Mouse (Mus musculus): ENCODE data around the gene Zfp27. TPM values are rescaled to one million over a fixed set of nuclear protein-coding genes. Genes with fewer than 3 reads are reported as not detected.

Zfp27 gene
- polyA plus RNA-seq, 1 experiment, result 0.95 TPM

DNA sequence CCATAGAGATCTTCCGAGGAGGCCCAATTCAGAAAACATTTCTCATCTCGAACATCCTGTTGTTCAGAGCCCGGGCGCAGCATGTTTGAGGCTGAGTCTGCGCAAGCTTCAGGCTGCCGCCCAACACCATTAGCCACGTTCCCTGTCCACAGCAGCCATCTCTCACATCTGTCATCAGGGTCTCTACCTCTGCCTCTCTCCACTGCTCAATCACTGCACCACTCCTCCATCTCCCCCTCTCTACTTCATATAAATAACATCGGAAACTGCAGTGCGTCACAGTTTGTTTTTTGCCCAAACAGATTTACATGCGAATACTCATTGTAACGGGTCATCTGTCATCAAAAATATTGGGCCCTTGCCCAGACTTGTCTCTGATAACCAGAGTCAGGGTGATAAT lies 34.7 kb upstream of the Zfp27 start:
- no peaks in the 10 kb centered on the region for H3K36me3 ChIP-seq (ENCODE audit: control insufficient read depth, insufficient read depth, low read length)
- H3K27me3 ChIP-seq (ENCODE audit: control insufficient read depth, insufficient read depth, low read length), result no peaks in the 10 kb centered on the region
- TF ChIP-seq CTCF (IDR thresholded peaks at IDR 0.05; ENCODE audit: control insufficient read depth, insufficient read depth, insufficient replicate concordance, low read depth, low read length) (no peak), POLR2A (IDR thresholded peaks at IDR 0.05; ENCODE audit: control insufficient read depth, low read depth, low read length) (no peak)
- no peak overlapping the region for H3K4me3 ChIP-seq (ENCODE audit: control insufficient read depth, low read depth, low read length)
- H3K27ac ChIP-seq (ENCODE audit: control insufficient read depth, insufficient read depth, low read depth, low read length), result no peak overlapping the region
- no peaks in the 10 kb centered on the region for H3K4me1 ChIP-seq (ENCODE audit: control insufficient read depth, insufficient read depth, low read length)

DNA sequence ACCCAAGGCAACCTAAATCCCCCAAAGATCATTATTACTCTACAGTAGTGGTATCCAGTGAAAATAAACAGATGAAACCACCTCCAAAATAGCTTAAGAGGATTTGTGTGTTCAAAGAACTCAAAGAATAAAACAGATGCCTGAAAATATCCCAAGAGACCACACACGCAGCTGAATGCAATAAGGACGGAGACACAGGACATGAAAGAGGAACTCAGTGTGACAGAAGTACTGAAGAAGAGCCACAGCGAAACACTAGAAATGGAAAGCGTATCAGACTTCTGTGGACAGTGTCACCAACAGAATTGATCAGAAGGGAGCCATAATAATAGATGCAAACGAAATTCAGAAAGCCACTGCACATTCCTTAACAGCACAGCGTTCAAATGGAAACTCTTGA lies 32.5 kb upstream of the Zfp27 start:
- no peaks in the 10 kb centered on the region for H3K27me3 ChIP-seq (ENCODE audit: control insufficient read depth, insufficient read depth, low read length)
- no peak overlapping the region for H3K27ac ChIP-seq (ENCODE audit: control insufficient read depth, insufficient read depth, low read depth, low read length)
- TF ChIP-seq POLR2A (IDR thresholded peaks at IDR 0.05; ENCODE audit: control insufficient read depth, low read depth, low read length), result no peak
- TF ChIP-seq CTCF (IDR thresholded peaks at IDR 0.05; ENCODE audit: control insufficient read depth, insufficient read depth, insufficient replicate concordance, low read depth, low read length), result no peak
- H3K4me3 ChIP-seq (ENCODE audit: control insufficient read depth, low read depth, low read length), result no peak overlapping the region
- H3K36me3 ChIP-seq (ENCODE audit: control insufficient read depth, insufficient read depth, low read length), result no peaks in the 10 kb centered on the region
- no peaks in the 10 kb centered on the region for H3K4me1 ChIP-seq (ENCODE audit: control insufficient read depth, insufficient read depth, low read length)

DNA sequence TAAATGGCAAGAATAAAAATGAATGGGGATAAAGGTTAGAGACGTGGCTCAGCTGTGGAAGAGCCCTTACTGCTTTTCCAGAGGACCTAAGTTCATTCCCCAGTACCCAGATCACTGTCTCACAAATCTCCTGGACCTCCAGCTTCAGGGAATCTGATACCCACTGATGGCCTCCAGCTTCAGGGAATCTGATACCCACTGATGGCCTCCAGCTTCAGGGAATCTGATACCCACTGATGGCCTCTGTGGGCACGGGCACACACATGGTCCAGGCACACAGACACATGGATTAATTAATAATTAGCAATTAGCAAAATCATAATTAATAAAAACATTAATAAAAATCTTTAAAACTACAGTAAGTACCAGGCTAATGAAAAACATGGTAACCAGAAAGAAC lies 16.4 kb upstream of the Zfp27 start:
- H3K4me1 ChIP-seq (ENCODE audit: control insufficient read depth, insufficient read depth, low read length), result peaks cover 4% of the 10 kb centered on the region
- TF ChIP-seq CTCF (IDR thresholded peaks at IDR 0.05; ENCODE audit: control insufficient read depth, insufficient read depth, insufficient replicate concordance, low read depth, low read length) (no peak), POLR2A (IDR thresholded peaks at IDR 0.05; ENCODE audit: control insufficient read depth, low read depth, low read length) (no peak)
- no peak overlapping the region for H3K4me3 ChIP-seq (ENCODE audit: control insufficient read depth, low read depth, low read length)

DNA sequence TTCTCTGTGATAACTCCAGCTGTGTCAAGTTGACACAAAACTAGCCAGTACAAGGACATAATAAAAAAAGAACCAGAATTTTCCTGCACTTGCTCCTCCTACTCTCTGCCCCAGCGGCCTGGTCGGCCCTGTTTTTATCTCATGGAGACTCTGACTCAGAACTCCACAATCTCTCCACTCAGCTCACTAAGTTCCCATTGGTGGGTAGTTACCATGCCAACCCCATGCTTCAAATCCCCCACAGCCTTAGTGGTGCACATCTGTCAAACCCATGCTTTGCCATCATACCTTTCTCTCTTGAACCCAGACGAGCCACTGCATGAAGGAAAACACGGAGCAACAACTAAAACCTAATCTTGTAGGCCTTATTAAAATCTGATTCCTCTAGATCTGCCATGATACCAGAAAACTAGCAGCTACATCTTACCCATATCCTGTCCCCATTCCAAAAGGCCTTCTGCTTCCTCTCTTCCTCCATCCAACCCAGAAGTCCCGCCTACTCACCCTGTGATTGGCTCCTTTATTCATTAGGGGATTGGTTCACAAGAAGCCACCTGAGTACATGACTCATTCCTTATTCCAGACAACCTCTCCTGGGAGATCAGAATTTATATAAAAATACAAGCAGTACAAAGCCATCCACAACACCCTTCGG lies 15.2 kb upstream of the Zfp27 start:
- Histone ChIP-seq H3K36me3 (ENCODE audit: control insufficient read depth, insufficient read depth, low read length) (no peaks in the 10 kb centered on the region), H3K27ac (ENCODE audit: control insufficient read depth, insufficient read depth, low read depth, low read length) (no peak overlapping the region)
- no peak for TF ChIP-seq CTCF (IDR thresholded peaks at IDR 0.05; ENCODE audit: control insufficient read depth, insufficient read depth, insufficient replicate concordance, low read depth, low read length)
- no peak for TF ChIP-seq POLR2A (IDR thresholded peaks at IDR 0.05; ENCODE audit: control insufficient read depth, low read depth, low read length)

More for the DNA sequence above, 16.4 kb upstream of the Zfp27 start:
- Histone ChIP-seq H3K36me3 (ENCODE audit: control insufficient read depth, insufficient read depth, low read length) (no peaks in the 10 kb centered on the region), H3K27me3 (ENCODE audit: control insufficient read depth, insufficient read depth, low read length) (no peaks in the 10 kb centered on the region), H3K27ac (ENCODE audit: control insufficient read depth, insufficient read depth, low read depth, low read length) (no peak overlapping the region)

DNA sequence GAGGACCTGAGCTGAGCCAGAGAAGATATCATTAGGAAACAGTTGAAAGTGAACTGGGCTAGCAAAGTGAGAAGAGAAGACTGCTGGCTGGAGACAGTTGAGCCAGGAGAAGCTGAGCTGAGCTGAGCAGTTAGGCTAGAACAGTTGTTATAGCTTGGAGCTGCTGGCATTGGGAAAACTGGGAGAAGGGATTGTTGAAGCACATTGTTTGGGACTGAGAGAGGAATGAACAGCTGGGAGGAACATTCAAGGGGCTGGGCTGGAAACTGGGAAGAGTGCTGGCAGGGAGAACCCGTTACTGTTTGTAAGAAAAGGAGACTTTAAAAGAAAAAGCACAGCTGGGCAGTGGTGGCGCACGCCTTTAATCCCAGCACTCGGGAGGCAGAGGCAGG lies 11.7 kb upstream of the Zfp27 start:
- Histone ChIP-seq H3K4me1 (ENCODE audit: control insufficient read depth, insufficient read depth, low read length) (peaks cover 9% of the 10 kb centered on the region), H3K27me3 (ENCODE audit: control insufficient read depth, insufficient read depth, low read length) (no peaks in the 10 kb centered on the region), H3K4me3 (ENCODE audit: control insufficient read depth, low read depth, low read length) (no peak overlapping the region), H3K36me3 (ENCODE audit: control insufficient read depth, insufficient read depth, low read length) (no peaks in the 10 kb centered on the region), H3K27ac (ENCODE audit: control insufficient read depth, insufficient read depth, low read depth, low read length) (peak overlapping the region; percentile 32; the same call in 1 of the 2 replicates)
- TF ChIP-seq CTCF (IDR thresholded peaks at IDR 0.05; ENCODE audit: control insufficient read depth, insufficient read depth, insufficient replicate concordance, low read depth, low read length) (no peak), POLR2A (IDR thresholded peaks at IDR 0.05; ENCODE audit: control insufficient read depth, low read depth, low read length) (no peak)

More for the DNA sequence above, 15.2 kb upstream of the Zfp27 start:
- H3K4me3 ChIP-seq (ENCODE audit: control insufficient read depth, low read depth, low read length), result no peak overlapping the region
- H3K27me3 ChIP-seq (ENCODE audit: control insufficient read depth, insufficient read depth, low read length), result no peaks in the 10 kb centered on the region
- H3K4me1 ChIP-seq (ENCODE audit: control insufficient read depth, insufficient read depth, low read length), result peaks cover 9% of the 10 kb centered on the region

DNA sequence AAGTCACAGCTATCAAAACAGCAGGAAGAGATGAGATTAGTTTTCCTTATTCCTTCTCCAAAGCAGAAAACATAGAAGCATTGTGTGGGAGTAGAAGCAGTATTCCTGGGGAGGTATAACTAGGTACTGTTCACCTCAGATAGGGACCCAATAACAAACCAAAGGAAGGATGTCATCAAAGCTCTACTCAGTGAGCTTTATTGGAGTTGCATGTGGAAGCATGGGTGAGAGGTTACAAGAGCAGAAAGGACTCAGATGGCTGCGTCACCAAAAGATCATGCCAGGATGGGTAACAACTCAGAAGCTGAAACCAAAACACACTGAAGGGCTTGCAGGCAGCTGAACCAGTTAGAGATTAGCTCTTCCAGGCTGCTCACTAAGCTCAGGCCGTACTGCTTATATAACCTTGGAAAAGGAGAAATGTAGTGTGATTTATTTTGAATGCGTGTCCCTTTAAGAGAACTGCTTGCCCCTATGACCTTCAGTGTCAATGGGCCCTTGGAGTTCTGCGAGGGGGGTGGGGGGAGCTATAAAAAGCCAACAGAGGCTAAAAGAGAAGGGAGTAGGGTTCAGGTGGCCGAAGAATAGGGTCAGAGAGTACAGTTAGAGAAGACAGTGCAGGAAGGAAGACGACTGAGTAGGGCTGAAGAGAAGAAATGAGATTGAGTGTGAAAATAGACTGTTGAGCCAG lies 11.1 kb upstream of the Zfp27 start:
- peak overlapping the region; percentile 32; the same call in 1 of the 2 replicates for H3K27ac ChIP-seq (ENCODE audit: control insufficient read depth, insufficient read depth, low read depth, low read length)
- H3K36me3 ChIP-seq (ENCODE audit: control insufficient read depth, insufficient read depth, low read length), result no peaks in the 10 kb centered on the region

DNA sequence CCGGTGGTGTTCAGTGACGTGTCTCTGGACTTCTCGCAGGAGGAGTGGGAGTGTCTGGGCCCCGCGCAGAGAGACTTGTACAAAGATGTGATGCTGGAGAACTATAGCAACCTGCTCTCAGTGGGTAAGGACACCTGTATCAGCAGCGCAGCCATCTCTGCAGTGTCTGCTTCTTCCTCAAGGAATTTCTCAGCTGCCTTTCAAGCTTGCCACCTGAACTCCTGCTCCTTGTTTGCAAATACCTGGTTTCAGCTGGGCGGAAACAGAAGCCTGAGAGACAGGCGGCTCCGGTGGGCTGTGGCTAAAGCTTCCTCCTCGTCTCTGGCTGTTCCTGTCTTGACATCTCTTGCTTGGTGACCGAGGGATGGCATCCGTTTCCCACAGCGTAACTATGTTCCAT lies 5.8 kb upstream of the Zfp27 start:
- no peak overlapping the region for H3K4me3 ChIP-seq (ENCODE audit: control insufficient read depth, low read depth, low read length)
- H3K27me3 ChIP-seq (ENCODE audit: control insufficient read depth, insufficient read depth, low read length), result no peaks in the 10 kb centered on the region
- H3K36me3 ChIP-seq (ENCODE audit: control insufficient read depth, insufficient read depth, low read length), result no peaks in the 10 kb centered on the region; the same call in 1 of the 2 replicates
- H3K27ac ChIP-seq (ENCODE audit: control insufficient read depth, insufficient read depth, low read depth, low read length), result no peak overlapping the region
- no peaks in the 10 kb centered on the region; the same call in 1 of the 2 replicates for H3K4me1 ChIP-seq (ENCODE audit: control insufficient read depth, insufficient read depth, low read length)
- TF ChIP-seq CTCF (IDR thresholded peaks at IDR 0.05; ENCODE audit: control insufficient read depth, insufficient read depth, insufficient replicate concordance, low read depth, low read length), result no peak
- no peak for TF ChIP-seq POLR2A (IDR thresholded peaks at IDR 0.05; ENCODE audit: control insufficient read depth, low read depth, low read length)

More for the DNA sequence above, 11.1 kb upstream of the Zfp27 start:
- no peaks in the 10 kb centered on the region for H3K27me3 ChIP-seq (ENCODE audit: control insufficient read depth, insufficient read depth, low read length)
- TF ChIP-seq CTCF (IDR thresholded peaks at IDR 0.05; ENCODE audit: control insufficient read depth, insufficient read depth, insufficient replicate concordance, low read depth, low read length) (no peak), POLR2A (IDR thresholded peaks at IDR 0.05; ENCODE audit: control insufficient read depth, low read depth, low read length) (no peak)
- peaks cover 9% of the 10 kb centered on the region for H3K4me1 ChIP-seq (ENCODE audit: control insufficient read depth, insufficient read depth, low read length)
- no peak overlapping the region for H3K4me3 ChIP-seq (ENCODE audit: control insufficient read depth, low read depth, low read length)
